Mouse (Mus musculus) MEL (cell line): ENCODE measurements around the gene Myef2. TPM values are rescaled to one million over a fixed set of nuclear protein-coding genes. Genes with fewer than 3 reads are reported as not detected.

Experiments
- DNase-seq: peaks from one replicate; pipeline ENCODE4 v3.0.0; 2011; ENCODE audit warnings: low read depth, low spot score
- H3K27ac ChIP-seq: 2 replicates; pipeline ENCODE4 v1.5.1; 2012; ENCODE audit warnings: low read depth, mild to moderate bottlenecking, control low read depth, low read length, moderate library complexity; ENCODE audit not compliant: control insufficient read depth
- H3K27me3 ChIP-seq, 2 experiments: fragments of 150-350 bp in 1 of 2; sonication (generic) in 1 of 2; 2 replicates each; pipeline ENCODE4 v1.6.1; 2012; ENCODE audit warnings: low read length in 2 of 2, mild to moderate bottlenecking in 2 of 2, improper control_type of control experiment in 1 of 2, moderate library complexity in 1 of 2; ENCODE audit not compliant: insufficient read depth in 2 of 2, control insufficient read depth in 1 of 2
- H3K36me3 ChIP-seq, 2 experiments: 2 replicates each; pipeline ENCODE4 v1.6.1; 2012 to 2014; ENCODE audit warnings: low read length in 2 of 2, improper control_type of control experiment in 1 of 2, inconsistent platforms in 1 of 2, mild to moderate bottlenecking in 1 of 2; ENCODE audit not compliant: insufficient read depth in 2 of 2, control insufficient read depth in 1 of 2
- H3K4me1 ChIP-seq, 2 experiments: fragments of 150-350 bp in 1 of 2; sonication (generic) in 1 of 2; 2 replicates each; pipeline ENCODE4 v1.6.1; 2012; ENCODE audit warnings: low read length in 2 of 2, improper control_type of control experiment in 1 of 2, mild to moderate bottlenecking in 1 of 2; ENCODE audit not compliant: insufficient read depth in 2 of 2, control insufficient read depth in 1 of 2
- H3K4me3 ChIP-seq, 2 experiments: fragments of 150-350 bp in 1 of 2; sonication (generic) in 1 of 2; 2 replicates each; pipeline ENCODE4 v1.5.1; 2012; ENCODE audit warnings: low read depth in 2 of 2, low read length in 2 of 2, mild to moderate bottlenecking in 2 of 2, moderate library complexity in 2 of 2, control low read depth in 1 of 2, improper control_type of control experiment in 1 of 2; ENCODE audit not compliant: control insufficient read depth in 1 of 2, insufficient read depth in 1 of 2
- H3K79me2 ChIP-seq: 2 replicates; pipeline ENCODE4 v1.6.1; 2012; ENCODE audit warnings: mild to moderate bottlenecking, low read length, moderate library complexity; ENCODE audit not compliant: control insufficient read depth, poor library complexity, insufficient read depth
- H3K9ac ChIP-seq: 2 replicates; pipeline ENCODE4 v1.6.1; 2012; ENCODE audit warnings: low read depth, mild to moderate bottlenecking, control low read depth, low read length, moderate library complexity; ENCODE audit not compliant: control insufficient read depth, poor library complexity, severe bottlenecking
- H3K9me3 ChIP-seq: fragments of 150-350 bp; sonication (generic); replicated peaks from 2 replicates; pipeline ENCODE4 v1.6.1; 2012; ENCODE audit warnings: mild to moderate bottlenecking, low read length, improper control_type of control experiment, moderate library complexity; ENCODE audit not compliant: insufficient read depth
- CHD1 ChIP-seq: IDR thresholded peaks from 2 replicates; pipeline ENCODE4 v1.6.1; 2012; ENCODE audit warnings: low read depth, mild to moderate bottlenecking, inconsistent platforms, low read length, improper control_type of control experiment
- CHD2 ChIP-seq: IDR thresholded peaks from 2 replicates; pipeline ENCODE4 v1.6.1; 2011; ENCODE audit warnings: low read length, improper control_type of control experiment
- E2F4 ChIP-seq: IDR thresholded peaks from 2 replicates; pipeline ENCODE4 v1.6.1; 2011; ENCODE audit warnings: low read depth, low read length, improper control_type of control experiment, borderline replicate concordance
- ELF1 ChIP-seq: IDR thresholded peaks from 2 replicates; pipeline ENCODE4 v1.6.1; 2014; ENCODE audit warnings: low read depth, mild to moderate bottlenecking, inconsistent platforms, low read length, improper control_type of control experiment, moderate library complexity
- EP300 ChIP-seq, 2 experiments: IDR thresholded peaks; 2 replicates each; pipeline ENCODE4 v1.6.1; 2011; ENCODE audit warnings: improper control_type of control experiment in 2 of 2, low read length in 2 of 2, low read depth in 1 of 2, mild to moderate bottlenecking in 1 of 2
- ETS1 ChIP-seq: IDR thresholded peaks from 2 replicates; pipeline ENCODE4 v1.6.1; 2012; ENCODE audit warnings: low read depth, mild to moderate bottlenecking, inconsistent platforms, low read length, improper control_type of control experiment, moderate library complexity
- GABPA ChIP-seq: IDR thresholded peaks from 2 replicates; pipeline ENCODE4 v1.6.1; 2012; ENCODE audit warnings: low read depth, mild to moderate bottlenecking, inconsistent platforms, low read length, improper control_type of control experiment, moderate library complexity
- HCFC1 ChIP-seq: IDR thresholded peaks from 2 replicates; pipeline ENCODE4 v1.6.1; 2012; ENCODE audit warnings: low read depth, mild to moderate bottlenecking, inconsistent platforms, low read length, improper control_type of control experiment, moderate library complexity
- MAZ ChIP-seq: IDR thresholded peaks from 2 replicates; pipeline ENCODE4 v1.6.1; 2012; ENCODE audit warnings: low read depth, mild to moderate bottlenecking, inconsistent platforms, low read length, improper control_type of control experiment
- MXI1 ChIP-seq: IDR thresholded peaks from 2 replicates; pipeline ENCODE4 v1.6.1; 2011; ENCODE audit warnings: mild to moderate bottlenecking, low read depth, low read length, improper control_type of control experiment
- NRF1 ChIP-seq: IDR thresholded peaks from 2 replicates; pipeline ENCODE4 v1.6.1; 2014; ENCODE audit warnings: low read depth, mild to moderate bottlenecking, inconsistent platforms, low read length, improper control_type of control experiment, moderate library complexity; ENCODE audit not compliant: poor library complexity, insufficient read depth, severe bottlenecking
- POLR2A ChIP-seq, 2 experiments: IDR thresholded peaks; 2 replicates each; pipeline ENCODE4 v1.6.1; 2011 to 2012; ENCODE audit warnings: low read length in 2 of 2, mild to moderate bottlenecking in 2 of 2, control low read depth in 1 of 2, improper control_type of control experiment in 1 of 2, low read depth in 1 of 2, moderate library complexity in 1 of 2; ENCODE audit not compliant: control insufficient read depth in 1 of 2, insufficient read depth in 1 of 2, poor library complexity in 1 of 2
- POLR2AphosphoS2 ChIP-seq: IDR thresholded peaks from 2 replicates; pipeline ENCODE4 v1.6.1; 2011; ENCODE audit warnings: low read length, improper control_type of control experiment
- POLR2AphosphoS5 ChIP-seq: IDR thresholded peaks from 2 replicates; pipeline ENCODE4 v1.6.1; 2012; ENCODE audit warnings: low read depth, borderline replicate concordance, mild to moderate bottlenecking, inconsistent platforms, low read length, moderate library complexity, mixed read lengths
- RCOR1 ChIP-seq: IDR thresholded peaks from 2 replicates; pipeline ENCODE4 v1.6.1; 2012; ENCODE audit warnings: low read depth, mild to moderate bottlenecking, inconsistent platforms, low read length, improper control_type of control experiment
- TAL1 ChIP-seq: IDR thresholded peaks from 2 replicates; pipeline ENCODE4 v1.6.1; 2012; ENCODE audit warnings: mild to moderate bottlenecking, inconsistent platforms, low read length, moderate library complexity, mixed read lengths
- TBP ChIP-seq: IDR thresholded peaks from 2 replicates; pipeline ENCODE4 v1.8.0; 2011; ENCODE audit warnings: low read depth, low read length, improper control_type of control experiment
- TCF12 ChIP-seq: IDR thresholded peaks from 2 replicates; pipeline ENCODE4 v1.6.1; 2014; ENCODE audit warnings: low read depth, mild to moderate bottlenecking, inconsistent platforms, low read length, improper control_type of control experiment, moderate library complexity
- USF2 ChIP-seq, 2 experiments: IDR thresholded peaks; 2 replicates each; pipeline ENCODE4 v1.6.1; 2011 to 2012; ENCODE audit warnings: improper control_type of control experiment in 2 of 2, low read length in 2 of 2, borderline replicate concordance in 1 of 2, inconsistent platforms in 1 of 2, low read depth in 1 of 2, mild to moderate bottlenecking in 1 of 2; ENCODE audit not compliant: insufficient read depth in 1 of 2
- ZC3H11A ChIP-seq: IDR thresholded peaks from 2 replicates; pipeline ENCODE4 v1.6.1; 2012; ENCODE audit warnings: low read depth, mild to moderate bottlenecking, inconsistent platforms, low read length, improper control_type of control experiment
- ZMIZ1 ChIP-seq: IDR thresholded peaks from 2 replicates; pipeline ENCODE4 v1.6.1; 2012; ENCODE audit warnings: low read depth, mild to moderate bottlenecking, inconsistent platforms, low read length, improper control_type of control experiment, moderate library complexity
- polyA plus RNA-seq, 2 experiments: library from polyadenylated mRNA; stranded (reverse) in 1 of 2; unstranded in 1 of 2; fragments of >175 nt in 1 of 2; fragments of >200 nt in 1 of 2; gene quantifications; 2 replicates each; pipeline versions ENCODE4 v1.2.1 to v1.2.4; 2012; ENCODE audit warnings: low replicate concordance in 2 of 2, low read depth in 1 of 2; ENCODE audit not compliant: insufficient read length in 2 of 2, insufficient read depth in 1 of 2, missing spikeins in 1 of 2
- total RNA-seq: library from RNA; depleted of rRNA; stranded (reverse); fragments of 300-350 nt; gene quantifications from 2 replicates; pipeline ENCODE4 v1.2.3, GENCODE M21; 2012

Myef2 gene
- total and polyA plus RNA-seq, 3 experiments = 38.6 to 84.4 TPM; not detected in 1

DNA sequence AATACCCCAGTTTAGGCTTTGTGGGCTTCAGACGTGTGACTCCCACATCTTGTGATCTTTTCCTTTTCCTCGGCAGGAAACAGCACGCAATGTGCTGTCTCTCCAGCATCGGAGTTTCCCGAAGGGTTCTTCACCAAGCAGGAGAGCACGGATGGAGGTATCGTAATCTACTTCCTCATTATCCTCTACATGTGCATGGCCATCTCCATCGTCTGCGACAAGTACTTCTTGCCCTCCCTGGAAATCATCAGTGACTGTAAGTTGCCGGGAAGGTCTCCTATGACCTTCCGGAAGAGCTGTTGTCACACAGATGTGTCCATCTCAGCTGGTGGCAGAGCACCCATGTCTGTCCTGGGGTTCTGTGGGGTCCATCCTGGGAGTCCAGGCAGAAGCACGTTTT is 54.8 kb downstream of the Myef2 start:
- no peaks in the 10 kb centered on the region for H3K9me3 ChIP-seq
- no peaks in the 10 kb centered on the region for H3K36me3 ChIP-seq
- no peak overlapping the region for H3K9ac ChIP-seq
- DNase-seq = no peak
- no peak overlapping the region for H3K27ac ChIP-seq
- no peak overlapping the region for H3K4me3 ChIP-seq
- no peaks in the 10 kb centered on the region for H3K27me3 ChIP-seq
- no peaks in the 10 kb centered on the region for H3K79me2 ChIP-seq
- no peak for TF ChIP-seq EP300 (IDR thresholded peaks at IDR 0.05; ENCODE audit: low read depth in 1 of 2, low read length in 2 of 2)
- no peak for TF ChIP-seq ZMIZ1
- TF ChIP-seq E2F4 = no peak
- TF ChIP-seq MAZ = no peak
- TF ChIP-seq RCOR1 = no peak
- no peak for TF ChIP-seq MXI1
- TF ChIP-seq POLR2AphosphoS5 = no peak
- TF ChIP-seq GABPA = no peak
- no peak for TF ChIP-seq TAL1
- TF ChIP-seq TCF12 = no peak
- no peak for TF ChIP-seq POLR2AphosphoS2
- TF ChIP-seq, all 39 proteins: peak for 0
- H3K4me1 ChIP-seq = peaks cover 0 to 4% of the 10 kb centered on the region in 2 experiments; a peak in 1 of 4 replicates

DNA sequence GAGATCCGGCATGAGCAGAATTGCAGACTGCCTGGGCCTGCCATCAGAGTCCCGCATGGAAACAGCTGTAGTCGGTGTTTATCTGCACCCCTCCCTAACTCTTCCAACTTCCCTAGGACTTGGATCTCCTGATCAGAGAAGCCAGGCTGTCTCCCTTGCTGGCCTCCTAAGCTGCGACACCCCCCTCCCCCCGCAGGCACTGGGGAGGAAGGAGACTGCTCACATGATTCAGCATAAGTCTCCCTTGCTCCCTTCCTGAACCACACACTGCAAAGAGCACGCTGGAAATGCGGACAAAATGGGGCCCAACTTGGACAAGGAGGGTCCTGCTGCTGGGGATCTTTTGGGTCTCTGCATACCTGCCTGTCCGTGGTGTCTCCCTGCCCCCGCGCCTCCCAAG is 55.6 kb downstream of the Myef2 start, which contains the start of gene Slc24a5:
Gene Slc24a5 (plus strand): TSS at position 231 of the 400 bp plus-strand sequence.
- Histone ChIP-seq H3K79me2 (no peaks in the 10 kb centered on the region), H3K4me3 (no peak within 1 kb of the TSS), H3K9ac (no peak within 1 kb of the TSS), H3K9me3 (no peaks in the 10 kb centered on the region), H3K27me3 (no peaks in the 10 kb centered on the region), H3K27ac (no peak within 1 kb of the TSS), H3K4me1 (peaks cover 0 to 10% of the 10 kb centered on the region in 2 experiments; a peak in 2 of 4 replicates), H3K36me3 (no peaks in the 10 kb centered on the region)
- TF ChIP-seq ETS1 = no peak
- no peak for TF ChIP-seq GABPA
- TF ChIP-seq MAZ = no peak
- TF ChIP-seq TCF12 = no peak
- TF ChIP-seq CHD1 = no peak
- no peak for TF ChIP-seq HCFC1
- no peak for TF ChIP-seq POLR2A (IDR thresholded peaks at IDR 0.05; ENCODE audit: control insufficient read depth in 1 of 2, insufficient read depth in 1 of 2, low read depth in 1 of 2, low read length in 2 of 2, poor library complexity in 1 of 2)
- no peak for DNase-seq

DNA sequence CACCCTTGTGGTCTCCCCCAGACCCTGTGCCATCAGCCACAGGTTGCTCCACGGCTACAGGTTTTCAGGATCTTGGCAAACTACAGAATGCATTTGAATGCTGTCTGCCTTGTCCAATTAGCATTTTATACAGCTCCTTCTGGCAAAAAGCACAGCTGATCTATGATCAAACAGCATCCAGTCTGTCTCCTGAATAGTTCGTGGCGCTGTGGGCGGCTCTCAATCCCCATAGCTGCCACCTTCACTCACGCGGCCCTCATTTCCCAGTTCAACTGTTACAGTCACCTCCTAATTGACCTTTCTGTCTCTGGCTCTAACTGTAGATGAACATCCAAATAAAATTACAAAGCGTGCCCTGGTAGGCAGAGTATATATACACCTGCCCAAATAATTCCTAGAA is 56.1 kb downstream of the Myef2 start:
- no peak for TF ChIP-seq TBP
- TF ChIP-seq ELF1 = no peak
- TF ChIP-seq GABPA = no peak
- no peak for TF ChIP-seq HCFC1
- no peak for TF ChIP-seq MAZ
- no peak for TF ChIP-seq CHD2
- no peak for TF ChIP-seq USF2 (IDR thresholded peaks at IDR 0.05; ENCODE audit: borderline replicate concordance in 1 of 2, insufficient read depth in 1 of 2, low read depth in 1 of 2, low read length in 2 of 2)
- TF ChIP-seq NRF1 = no peak
- no peak for TF ChIP-seq MXI1
- no peak for TF ChIP-seq ZC3H11A
- DNase-seq = no peak
- Histone ChIP-seq H3K79me2 (no peaks in the 10 kb centered on the region), H3K27me3 (no peaks in the 10 kb centered on the region), H3K27ac (no peak overlapping the region), H3K9ac (no peak overlapping the region), H3K4me1 (peaks cover 0 to 11% of the 10 kb centered on the region in 2 experiments; a peak in 2 of 4 replicates), H3K9me3 (no peaks in the 10 kb centered on the region), H3K36me3 (no peaks in the 10 kb centered on the region), H3K4me3 (no peak overlapping the region)
